Mouse (Mus musculus) lung, embryonic 14.5 days (tissue): ENCODE measurements around the gene Iffo2. TPM values are rescaled to one million over a fixed set of nuclear protein-coding genes. Genes with fewer than 3 reads are reported as not detected.

Experiments used
- ATAC-seq: fragments of 200-750 bp; cut with Nextera tagmentation; 2 replicates; pipeline ENCODE4 v1.8.0; 2017; ENCODE audit warnings: mild to moderate bottlenecking, moderate TSS enrichment, moderate library complexity; ENCODE audit not compliant: insufficient read depth
- DNase-seq: peaks from one replicate; pipeline ENCODE4 v3.0.0-alpha.2; 2015
- H3K27ac ChIP-seq: fragments of 300-500 bp; sonication (generic); 2 replicates; pipeline ENCODE4 v1.5.1; 2014; ENCODE audit warnings: low read depth, mild to moderate bottlenecking, moderate library complexity
- H3K27me3 ChIP-seq: fragments of 300-500 bp; sonication (generic); 2 replicates; pipeline ENCODE4 v1.6.1; 2014; ENCODE audit warnings: low read length, control low read depth; ENCODE audit not compliant: insufficient read depth
- H3K36me3 ChIP-seq: fragments of 300-500 bp; sonication (generic); 2 replicates; pipeline ENCODE4 v1.6.1; 2014; ENCODE audit warnings: control low read depth; ENCODE audit not compliant: insufficient read depth
- H3K4me1 ChIP-seq: fragments of 300-500 bp; sonication (generic); 2 replicates; pipeline ENCODE4 v1.6.1; 2014; ENCODE audit warnings: antibody characterized with exemption, control low read depth; ENCODE audit not compliant: insufficient read depth
- H3K4me2 ChIP-seq: fragments of 300-500 bp; sonication (generic); 2 replicates; pipeline ENCODE4 v1.6.1; 2014; ENCODE audit warnings: mild to moderate bottlenecking
- H3K4me3 ChIP-seq: fragments of 300-500 bp; sonication (generic); 2 replicates; pipeline ENCODE4 v1.5.1; 2014; ENCODE audit warnings: low read depth, low read length
- H3K9ac ChIP-seq: fragments of 300-500 bp; sonication (generic); 2 replicates; pipeline ENCODE4 v1.6.1; 2014
- H3K9me3 ChIP-seq: fragments of 300-500 bp; sonication (generic); 2 replicates; pipeline ENCODE4 v1.6.1; 2016; ENCODE audit warnings: low read depth, low read length, control low read depth
- CTCF ChIP-seq: IDR thresholded peaks from 2 replicates; pipeline ENCODE4 v1.5.1; 2016; ENCODE audit warnings: antibody characterized with exemption, low read depth
- WGBS: fragments of 180-500 bp; shearing (Covaris S2); extraction: QIAGEN DNeasy Blood & Tissue Kit; methylation state at CpG from one replicate; pipeline ENCODE4 v1.1.7; 2014; 5-methylcytosine and 5-hydroxymethylcytosine counted together
- polyA plus RNA-seq: library from polyadenylated mRNA; unstranded; fragments of >200 nt; fragmentation: Nextera tagmentation; extraction: Ambion mirVana; gene quantifications from 2 replicates; pipeline ENCODE4 v1.2.1, GENCODE M21; 2014

The Iffo2 gene
- polyA plus RNA-seq, 1 experiment from 2014 or later = 7.7 TPM

DNA sequence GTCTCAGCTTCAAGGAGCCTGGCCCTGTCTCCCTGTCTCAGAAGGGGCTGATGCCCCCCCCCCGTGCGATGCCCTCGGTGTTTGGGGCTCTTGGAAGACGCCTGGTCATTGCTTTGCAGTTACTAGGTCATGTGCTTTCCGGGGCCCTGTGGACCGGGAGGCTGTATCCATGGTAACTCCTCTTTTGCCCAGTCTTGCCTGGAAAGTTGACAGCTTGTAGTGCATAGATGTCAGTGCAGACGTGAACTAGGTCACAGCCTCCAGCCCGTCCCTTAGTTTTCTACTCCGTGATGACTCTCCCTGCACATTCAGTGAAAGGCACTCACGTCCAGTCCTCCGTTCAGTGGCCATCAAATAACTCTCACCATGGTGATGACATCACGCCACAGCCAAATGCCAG is 3.9 kb upstream of the Iffo2 start:
- H3K9ac ChIP-seq = no peak overlapping the region
- no peak for TF ChIP-seq CTCF
- no peaks in the 10 kb centered on the region for H3K9me3 ChIP-seq
- H3K36me3 ChIP-seq = no peaks in the 10 kb centered on the region
- no peak overlapping the region for H3K27ac ChIP-seq
- no peak for ATAC-seq
- H3K27me3 ChIP-seq = no peaks in the 10 kb centered on the region
- DNase-seq = no peak
- WGBS = 64% methylated on average over 12 of the region's 12 CpGs
- no peak overlapping the region for H3K4me2 ChIP-seq
- no peaks in the 10 kb centered on the region for H3K4me1 ChIP-seq
- H3K4me3 ChIP-seq = no peak overlapping the region

DNA sequence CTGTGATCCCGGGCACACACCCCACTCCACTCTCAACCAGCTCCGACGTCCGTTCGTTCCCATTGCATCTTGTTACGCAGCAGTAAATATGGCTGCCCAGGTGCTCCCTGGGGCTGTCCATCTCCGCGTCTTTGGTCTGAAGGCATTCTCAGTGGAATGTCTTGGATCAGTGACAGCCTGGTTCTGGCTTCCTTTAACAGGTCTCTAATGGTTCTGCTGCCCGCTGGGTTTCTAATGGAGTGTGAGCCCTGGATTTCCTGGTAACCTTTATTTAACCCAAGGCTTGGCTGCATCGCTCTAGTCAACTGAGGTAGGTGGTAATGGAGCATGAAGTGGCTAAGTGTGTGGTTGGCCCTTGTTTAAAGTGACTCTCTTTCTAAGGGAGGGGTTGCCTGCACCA is 1.7 kb downstream of the Iffo2 start:
- Histone ChIP-seq H3K9me3 (no peaks in the 10 kb centered on the region), H3K4me3 (no peak overlapping the region), H3K27ac (no peak overlapping the region), H3K4me1 (peaks cover 16% of the 10 kb centered on the region), H3K4me2 (no peak overlapping the region), H3K36me3 (no peaks in the 10 kb centered on the region), H3K27me3 (no peaks in the 10 kb centered on the region), H3K9ac (no peak overlapping the region)
- WGBS = 79% methylated on average over 10 of the region's 10 CpGs
- no peak for TF ChIP-seq CTCF
- ATAC-seq (no peak), DNase-seq (no peak)

DNA sequence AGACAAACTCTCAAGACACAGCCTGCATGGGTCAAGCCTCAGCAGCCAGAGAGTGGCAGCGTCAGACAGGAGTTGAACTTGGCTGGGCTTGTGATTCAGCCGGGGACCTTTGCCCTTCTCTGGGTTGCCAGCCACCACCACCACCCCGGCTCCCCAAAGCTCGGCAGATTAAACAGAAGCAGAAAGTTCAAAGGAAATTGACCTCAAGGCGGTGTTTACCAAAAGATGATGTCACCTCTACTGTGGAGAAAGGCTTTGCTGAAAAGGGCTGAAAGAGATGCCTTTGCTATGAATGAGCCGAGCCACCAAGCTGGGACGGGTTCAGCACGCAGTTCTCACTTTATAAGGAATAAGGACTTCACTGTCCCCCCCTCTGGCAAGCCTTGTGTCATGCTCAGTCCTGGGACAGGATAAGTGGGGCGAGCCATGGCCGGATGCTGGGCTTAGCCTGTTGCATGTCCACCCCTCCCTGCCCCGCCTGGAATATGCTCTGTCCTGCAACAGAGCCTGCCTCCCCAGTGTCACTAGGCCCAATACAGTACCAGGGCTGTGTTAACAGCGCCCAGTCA is 4.9 kb downstream of the Iffo2 start:
- Histone ChIP-seq H3K36me3 (no peaks in the 10 kb centered on the region), H3K4me1 (peaks cover 16% of the 10 kb centered on the region), H3K9me3 (no peaks in the 10 kb centered on the region), H3K27ac (peak overlapping the region; percentile 92), H3K9ac (peak overlapping the region; percentile 14), H3K27me3 (no peaks in the 10 kb centered on the region), H3K4me3 (no peak overlapping the region), H3K4me2 (peak overlapping the region; percentile 23)
- WGBS = 13% methylated on average over 12 of the region's 12 CpGs
- no peak for TF ChIP-seq CTCF
- DNase-seq (peak; percentile 83), ATAC-seq (peak; percentile 92)

DNA sequence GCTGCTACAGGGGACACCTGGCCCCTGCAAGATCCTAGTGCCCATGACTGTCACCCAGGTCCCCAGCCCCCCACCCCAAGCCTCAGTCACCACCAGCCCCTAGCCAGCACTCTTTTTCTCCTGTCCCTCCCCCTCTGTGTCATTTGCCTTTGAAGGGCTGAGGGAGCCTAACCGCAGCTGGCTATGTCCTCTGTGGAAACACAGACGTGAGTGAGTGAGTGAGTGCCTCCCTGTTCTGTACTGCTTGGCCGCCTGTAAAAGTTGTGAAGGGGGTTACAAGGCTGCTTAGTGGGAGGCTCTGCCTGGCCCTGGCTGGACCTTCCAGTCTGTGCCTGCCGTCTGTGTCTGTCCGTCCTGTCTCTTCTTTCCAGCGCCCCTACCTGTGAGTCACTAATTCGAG is 5.4 kb downstream of the Iffo2 start:
- 43% methylated on average over 7 of the region's 7 CpGs for WGBS
- Histone ChIP-seq H3K9me3 (no peaks in the 10 kb centered on the region), H3K4me3 (no peak overlapping the region), H3K27ac (peak overlapping the region; percentile 92), H3K9ac (peak overlapping the region; percentile 14), H3K4me1 (peaks cover 16% of the 10 kb centered on the region), H3K36me3 (no peaks in the 10 kb centered on the region), H3K27me3 (no peaks in the 10 kb centered on the region), H3K4me2 (peak overlapping the region; percentile 23)
- TF ChIP-seq CTCF = no peak
- DNase-seq = peak; percentile 62
- ATAC-seq = peak; percentile 72

DNA sequence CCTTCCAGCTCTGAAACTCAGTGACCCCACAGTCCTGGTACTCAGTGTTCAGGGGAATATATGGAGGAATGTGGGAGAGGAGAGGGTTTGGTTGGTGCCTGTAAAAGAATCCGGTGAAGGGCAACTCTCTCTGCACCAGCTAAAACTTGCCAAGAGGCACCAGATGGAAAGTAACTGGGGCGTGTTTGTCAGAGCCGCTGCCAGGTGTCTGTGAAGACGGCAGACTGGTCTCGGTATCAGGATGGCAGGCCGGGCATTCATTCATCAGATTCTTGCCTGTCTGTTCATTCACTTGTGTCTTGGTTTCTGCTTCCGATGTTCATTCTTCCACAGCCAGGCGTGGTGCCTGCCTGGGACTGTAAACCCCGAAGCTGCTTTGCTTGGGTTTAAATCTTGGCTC is 6.4 kb downstream of the Iffo2 start:
- H3K4me3 ChIP-seq = no peak overlapping the region
- ATAC-seq = no peak
- H3K36me3 ChIP-seq = no peaks in the 10 kb centered on the region
- H3K4me2 ChIP-seq = no peak overlapping the region
- H3K9ac ChIP-seq = no peak overlapping the region
- H3K4me1 ChIP-seq = peaks cover 16% of the 10 kb centered on the region
- no peaks in the 10 kb centered on the region for H3K27me3 ChIP-seq
- no peak for DNase-seq
- no peak for TF ChIP-seq CTCF
- H3K27ac ChIP-seq = no peak overlapping the region
- H3K9me3 ChIP-seq = no peaks in the 10 kb centered on the region
- 64% methylated on average over 9 of the region's 9 CpGs for WGBS

DNA sequence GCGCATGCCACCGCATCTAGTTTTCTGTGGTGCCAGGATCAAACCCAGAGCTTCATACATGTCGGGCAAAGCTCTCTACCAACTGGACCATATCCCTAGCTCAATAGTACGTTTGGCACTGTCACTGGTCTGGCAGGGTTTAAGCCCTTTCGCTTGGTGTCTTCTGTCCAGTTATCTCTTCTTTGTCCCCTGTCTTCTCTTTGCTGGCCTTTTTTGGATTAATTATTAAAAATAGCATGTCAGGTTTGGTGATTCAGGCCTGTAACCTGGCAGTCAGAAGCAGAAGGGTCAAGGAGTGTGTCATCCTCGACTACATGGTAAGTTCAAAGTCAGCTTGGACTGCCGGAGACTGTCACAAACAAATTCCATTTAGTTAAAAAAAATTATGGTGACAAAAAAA is 10.4 kb downstream of the Iffo2 start:
- Histone ChIP-seq H3K27me3 (no peaks in the 10 kb centered on the region), H3K4me2 (no peak overlapping the region), H3K9me3 (no peaks in the 10 kb centered on the region), H3K4me3 (no peak overlapping the region), H3K4me1 (peaks cover 7% of the 10 kb centered on the region), H3K9ac (no peak overlapping the region), H3K27ac (no peak overlapping the region), H3K36me3 (no peaks in the 10 kb centered on the region)
- no peak for ATAC-seq
- WGBS = 87% methylated on average over 7 of the region's 7 CpGs
- no peak for TF ChIP-seq CTCF
- DNase-seq = no peak

DNA sequence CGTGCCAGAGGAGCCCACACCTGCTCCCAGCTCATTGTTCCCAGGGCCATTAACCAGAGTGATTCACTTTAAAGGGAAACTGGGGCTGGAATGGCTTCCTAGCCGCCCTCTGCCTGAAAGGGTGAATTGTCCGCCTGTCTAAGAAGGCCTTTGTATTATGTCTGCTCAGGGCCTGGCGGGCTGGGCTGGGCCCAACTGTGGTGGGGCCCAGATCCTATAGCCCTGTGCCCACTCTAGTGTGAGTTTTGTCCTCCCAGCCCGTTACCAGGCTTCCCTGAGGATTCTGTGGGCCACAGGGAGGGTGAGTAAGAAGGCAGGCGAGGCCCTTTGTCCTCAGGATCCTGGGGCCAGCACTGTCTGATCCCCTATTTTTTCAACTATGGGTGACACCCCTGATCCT is 15.4 kb downstream of the Iffo2 start:
- no peaks in the 10 kb centered on the region for H3K36me3 ChIP-seq
- no peaks in the 10 kb centered on the region for H3K4me1 ChIP-seq
- 77% methylated on average over 6 of the region's 6 CpGs for WGBS
- no peak for TF ChIP-seq CTCF
- H3K27me3 ChIP-seq = no peaks in the 10 kb centered on the region
- no peak overlapping the region for H3K27ac ChIP-seq
- DNase-seq (no peak), ATAC-seq (no peak)
- no peaks in the 10 kb centered on the region for H3K9me3 ChIP-seq
- H3K4me2 ChIP-seq = no peak overlapping the region
- no peak overlapping the region for H3K4me3 ChIP-seq
- H3K9ac ChIP-seq = no peak overlapping the region

DNA sequence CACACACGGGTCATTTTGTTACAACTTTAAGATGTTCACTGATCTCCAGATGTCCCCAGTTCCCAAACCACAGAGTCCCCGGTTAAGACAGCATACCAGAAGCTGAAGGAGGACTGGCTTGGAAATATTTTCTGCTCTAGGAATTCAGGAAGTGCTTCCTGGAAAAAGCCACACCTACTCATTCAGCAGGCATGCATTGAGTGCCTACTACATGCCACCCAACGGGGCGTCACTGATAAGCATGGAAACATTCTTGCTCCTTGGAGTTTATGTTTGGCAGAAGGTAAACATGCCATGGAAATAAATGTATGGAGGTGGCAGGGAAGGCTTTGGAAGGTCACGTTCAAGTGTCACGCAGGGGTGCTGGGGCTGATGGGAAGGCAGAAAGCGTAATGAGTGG is 19.1 kb downstream of the Iffo2 start:
- H3K36me3 ChIP-seq = no peaks in the 10 kb centered on the region
- no peaks in the 10 kb centered on the region for H3K27me3 ChIP-seq
- DNase-seq (no peak), ATAC-seq (no peak)
- H3K4me2 ChIP-seq = no peak overlapping the region
- no peaks in the 10 kb centered on the region; the same call in 1 of the 2 replicates for H3K9me3 ChIP-seq
- H3K4me1 ChIP-seq = no peaks in the 10 kb centered on the region
- WGBS = 40% methylated on average over 7 of the region's 7 CpGs
- no peak overlapping the region for H3K4me3 ChIP-seq
- H3K27ac ChIP-seq = no peak overlapping the region
- no peak overlapping the region for H3K9ac ChIP-seq
- TF ChIP-seq CTCF = no peak
